Mouse (Mus musculus) monocyte, adult 5-6 weeks (primary cell): ENCODE measurements around the gene Senp7. TPM values are rescaled to one million over a fixed set of nuclear protein-coding genes. Genes with fewer than 3 reads are reported as not detected.
A peak's percentile ranks its signal among the peaks of the same experiment; 100 is the strongest.
"Not testable (repeated sequence)": the region's sequence is repeated elsewhere in the genome, so short reads cannot be mapped to it uniquely, and the experiment has no call there.

ENCODE experiments used
- ATAC-seq: fragments of 153-309, 156-312 bp; replicated peaks from 2 replicates; pipeline ENCODE4 v1.8.0; 2017; ENCODE audit warnings: mild to moderate bottlenecking; ENCODE audit not compliant: low TSS enrichment, insufficient number of reproducible peaks, severe bottlenecking, poor library complexity, low FRiP score
- total RNA-seq: library from RNA; stranded (forward); fragments of 200-1000, 200-491, 200-594 nt; gene quantifications from 3 replicates; pipeline ENCODE4 v1.2.3, GENCODE M21; 2017

The Senp7 gene
- total RNA-seq, 1 experiment from 2014 or later: 30.8 TPM

- no peak for ATAC-seq
Observed at GRCm38 (mm10) chr16:56062981-56063380, 14.8 kb downstream of the Senp7 start.

DNA sequence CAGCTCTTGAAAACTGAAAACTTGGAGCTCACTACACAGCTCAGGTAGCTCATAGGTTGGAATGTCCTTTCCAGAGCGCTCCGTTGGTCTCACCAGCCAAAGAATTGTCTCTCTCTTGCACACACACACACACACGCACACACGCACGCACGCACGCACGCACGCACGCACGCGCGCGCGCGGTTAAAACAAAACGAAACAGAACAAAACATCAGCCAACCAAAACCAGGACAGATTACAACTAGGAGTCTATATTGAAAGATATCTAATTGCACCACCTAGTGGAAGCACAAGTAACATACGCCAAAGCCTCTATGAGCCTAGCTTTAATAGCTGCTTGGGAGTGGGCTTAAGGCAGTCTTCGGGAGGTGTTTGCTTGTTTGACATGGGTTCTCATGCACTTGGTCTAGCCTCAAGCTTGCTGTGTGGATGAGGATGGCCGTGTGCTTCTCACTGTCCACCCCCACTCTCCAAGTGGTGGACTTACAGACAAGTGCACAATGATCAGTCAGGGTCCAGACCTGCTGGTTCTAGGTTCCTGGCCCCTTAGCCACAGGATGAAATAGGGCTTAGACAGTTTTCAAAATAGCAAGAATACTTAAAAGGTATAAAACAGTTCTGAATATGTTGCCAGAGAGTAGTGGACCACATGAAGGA is 16.3 kb downstream of the Senp7 start:
- ATAC-seq: peak; percentile 87

GRCm38 (mm10) chr16:56066113-56066512 is 18.0 kb downstream of the Senp7 start:
- no peak for ATAC-seq

- no peak for ATAC-seq
Observed at GRCm38 (mm10) chr16:56068523-56069070, 20.5 kb downstream of the Senp7 start.

DNA sequence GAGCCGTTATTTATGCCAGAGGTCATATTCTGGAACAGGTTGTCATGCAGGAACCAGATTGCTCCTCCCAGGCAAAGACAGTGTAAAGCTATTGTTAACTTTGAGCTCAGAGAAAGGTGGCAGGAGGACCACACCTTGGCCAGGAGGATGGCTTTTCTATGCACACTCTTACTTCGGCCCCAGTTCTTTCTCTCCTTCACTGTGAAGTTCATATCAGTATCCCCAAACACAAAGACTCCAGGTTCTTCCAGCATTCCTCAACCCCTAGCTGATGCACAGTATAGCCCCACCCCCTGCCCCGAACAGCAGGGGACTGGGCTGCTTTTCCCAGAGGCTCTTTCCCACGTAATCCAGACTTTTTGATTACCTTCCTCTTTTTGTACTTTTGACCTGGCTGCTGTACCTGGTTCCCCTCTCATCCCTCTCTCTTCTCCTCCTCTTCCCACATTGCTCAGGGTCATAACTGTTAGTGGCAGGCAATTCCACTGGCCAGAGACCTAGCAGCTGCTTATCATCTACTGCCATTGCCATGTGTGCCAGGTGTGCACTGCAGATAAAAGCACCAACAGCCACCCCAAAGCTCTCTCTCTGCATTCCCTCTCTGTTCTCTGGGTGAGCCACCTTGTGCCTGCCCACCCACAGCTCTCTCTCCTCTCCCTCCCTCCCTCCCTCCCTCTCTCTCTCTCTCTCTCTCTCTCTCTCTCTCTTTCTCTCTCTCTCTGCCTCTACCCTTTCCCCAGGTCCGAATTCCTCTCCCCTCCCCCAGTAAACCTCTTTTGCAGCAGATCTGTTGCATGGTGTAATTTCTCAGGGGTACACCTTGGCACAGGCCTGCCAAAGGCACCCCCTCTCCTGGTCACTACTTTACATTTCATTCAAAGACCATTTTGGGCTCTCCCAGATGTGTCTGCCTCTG is 23.4 kb downstream of the Senp7 start:
- no peak for ATAC-seq

GRCm38 (mm10) chr16:56072533-56072932 is 24.4 kb downstream of the Senp7 start:
- ATAC-seq: no peak

DNA sequence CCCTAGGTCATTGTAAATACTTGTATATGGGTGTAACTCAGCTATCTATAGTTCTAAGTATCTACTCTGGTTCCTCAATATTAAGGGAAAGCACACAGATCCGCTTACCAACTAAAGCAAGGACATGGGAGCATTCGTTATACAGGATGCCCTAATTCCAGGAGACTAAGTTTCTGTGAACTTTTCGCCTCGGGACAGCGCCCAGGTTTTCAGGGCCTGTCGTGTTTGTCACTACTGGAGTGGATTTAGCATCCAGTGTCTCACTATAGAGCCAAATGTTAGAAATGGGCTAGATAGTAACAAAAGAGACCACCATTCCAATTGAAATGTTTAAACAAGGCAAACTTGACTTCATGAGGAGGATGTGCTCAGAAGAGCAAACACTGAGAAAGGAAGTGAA is 25.0 kb downstream of the Senp7 start:
- ATAC-seq: not testable (repeated sequence)

DNA sequence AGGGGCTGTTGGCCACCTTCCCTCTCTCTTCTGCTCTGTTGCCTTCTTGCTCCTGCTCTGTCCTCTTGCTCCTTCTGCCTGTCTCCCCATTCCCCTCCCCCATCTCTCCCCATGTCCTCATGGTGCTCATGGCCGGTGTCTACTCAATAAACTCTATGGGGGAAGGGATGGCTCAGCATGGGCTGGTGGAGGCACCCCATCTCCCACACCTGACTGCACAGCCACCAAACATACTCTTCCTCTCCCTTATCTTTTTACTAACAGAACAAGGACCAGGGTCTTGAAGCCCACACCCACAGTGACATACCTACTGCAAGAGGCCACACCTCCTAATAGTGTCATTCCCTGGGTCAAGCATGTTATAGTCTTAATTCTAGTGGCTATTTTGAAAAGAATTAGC is 26.0 kb downstream of the Senp7 start:
- ATAC-seq: no peak

- no peak for ATAC-seq
Observed at GRCm38 (mm10) chr16:56074565-56074964, 26.4 kb downstream of the Senp7 start.

DNA sequence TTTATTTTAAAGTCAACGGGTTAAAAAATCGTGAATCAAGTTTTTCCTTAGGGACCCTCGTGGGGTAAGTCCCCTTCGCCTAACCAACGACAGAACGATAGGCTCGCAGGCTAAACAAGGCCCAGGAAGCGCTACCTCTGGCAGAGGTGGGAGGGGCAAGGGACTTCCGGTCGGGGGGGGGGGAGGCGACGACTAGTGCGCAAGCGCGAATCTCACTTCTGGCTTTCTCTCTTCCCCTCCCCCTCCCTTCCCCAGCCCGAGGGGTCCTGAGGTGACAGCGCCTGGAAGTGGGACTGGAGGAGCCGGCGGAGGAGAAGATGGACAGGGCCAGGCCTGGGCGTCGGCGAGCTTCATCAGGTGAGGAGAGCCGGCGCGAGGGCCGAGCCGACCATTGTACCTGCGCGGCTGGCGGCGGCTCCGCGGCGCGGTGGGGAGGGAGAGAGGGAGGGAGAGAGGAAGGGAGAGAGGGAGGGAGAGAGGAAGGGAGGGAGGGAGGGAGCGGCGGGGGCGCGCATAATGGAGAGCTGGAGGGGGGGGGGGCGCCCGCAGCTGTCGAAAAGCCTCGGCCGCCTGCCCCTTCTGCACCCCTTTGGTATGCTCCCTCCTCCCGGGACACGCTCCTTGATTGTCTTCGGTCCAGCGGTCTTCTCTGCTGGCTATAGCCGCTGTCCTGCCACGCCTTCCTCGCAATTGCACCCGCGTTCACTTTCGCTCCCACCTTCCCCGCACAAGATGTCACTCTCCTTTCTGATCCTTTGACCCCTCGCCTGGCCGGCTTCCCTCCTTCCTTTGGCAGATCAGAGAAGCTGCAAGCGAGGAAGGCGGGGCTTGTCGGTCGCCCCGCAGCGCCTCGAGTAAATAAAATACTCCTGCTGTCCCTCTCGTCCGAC is 27.3 kb downstream of the Senp7 start:
- ATAC-seq: peak; percentile 79

GRCm38 (mm10) chr16:56076121-56076869 is 28.2 kb downstream of the Senp7 start:
- no peak for ATAC-seq

DNA sequence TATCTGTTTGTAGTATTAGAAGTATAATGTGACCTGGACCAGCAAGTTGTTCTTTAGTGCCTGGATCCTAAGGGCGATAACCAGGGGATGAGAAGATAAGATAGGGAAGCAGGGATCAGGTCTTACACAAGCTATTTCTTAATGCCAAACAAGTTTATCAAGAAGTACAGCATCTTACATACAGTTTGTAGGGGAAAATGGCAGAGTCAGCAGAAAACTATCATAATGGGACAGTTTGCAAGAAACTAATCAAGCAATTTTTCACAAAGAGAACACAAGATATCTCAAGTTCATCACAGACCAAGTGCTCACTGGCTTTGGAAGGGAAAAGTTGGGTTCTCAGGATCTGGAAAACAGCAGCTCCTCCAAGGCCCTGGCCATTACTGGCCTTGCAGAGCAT is 31.3 kb downstream of the Senp7 start:
- no peak for ATAC-seq

DNA sequence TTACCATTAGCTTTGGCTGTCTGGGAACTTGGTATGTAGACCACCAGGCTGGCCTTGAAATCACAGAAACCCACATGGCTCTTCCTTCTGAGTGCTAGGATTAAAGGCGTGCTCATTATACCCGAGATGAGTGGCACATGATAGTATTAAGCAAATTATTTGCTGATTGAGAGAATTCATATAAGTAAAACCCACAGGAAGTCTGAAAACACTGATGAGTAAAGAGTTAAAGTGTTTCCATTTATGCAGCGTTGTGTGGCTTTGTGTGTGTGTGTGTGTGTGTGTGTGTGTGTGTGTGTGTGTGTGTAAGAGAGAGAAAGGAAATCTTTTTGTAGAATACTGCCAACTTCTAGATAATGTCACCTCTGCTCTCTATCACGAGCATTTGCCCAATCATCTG is 33.6 kb downstream of the Senp7 start:
- ATAC-seq: no peak

- no peak for ATAC-seq
Observed at GRCm38 (mm10) chr16:56086336-56086735, 38.2 kb downstream of the Senp7 start.

- no peak for ATAC-seq
Observed at GRCm38 (mm10) chr16:56090385-56090784, 42.2 kb downstream of the Senp7 start.

DNA sequence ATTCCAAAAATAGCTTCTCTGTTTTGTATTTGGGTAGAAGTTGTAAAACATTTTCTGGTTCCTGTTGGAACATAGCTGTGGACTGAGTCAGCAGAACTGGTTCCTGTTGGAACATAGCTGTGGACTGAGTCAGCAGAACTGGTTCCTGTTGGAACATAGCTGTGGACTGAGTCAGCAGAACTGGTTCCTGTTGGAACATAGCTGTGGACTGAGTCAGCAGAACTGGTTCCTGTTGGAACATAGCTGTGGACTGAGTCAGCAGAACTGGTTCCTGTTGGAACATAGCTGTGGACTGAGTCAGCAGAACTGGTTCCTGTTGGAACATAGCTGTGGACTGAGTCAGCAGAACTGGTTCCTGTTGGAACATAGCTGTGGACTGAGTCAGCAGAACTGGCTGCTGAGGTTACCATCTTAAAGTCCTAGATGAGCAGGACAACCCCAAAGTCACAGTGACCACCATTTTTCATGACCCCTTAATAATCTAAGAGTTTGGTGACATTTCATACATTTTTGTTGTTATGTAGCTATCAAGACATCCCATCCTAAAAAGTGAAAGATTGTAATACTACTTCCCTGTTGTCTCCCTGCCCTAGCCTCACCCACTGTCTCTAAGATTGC is 48.4 kb downstream of the Senp7 start:
- not testable (repeated sequence) for ATAC-seq

DNA sequence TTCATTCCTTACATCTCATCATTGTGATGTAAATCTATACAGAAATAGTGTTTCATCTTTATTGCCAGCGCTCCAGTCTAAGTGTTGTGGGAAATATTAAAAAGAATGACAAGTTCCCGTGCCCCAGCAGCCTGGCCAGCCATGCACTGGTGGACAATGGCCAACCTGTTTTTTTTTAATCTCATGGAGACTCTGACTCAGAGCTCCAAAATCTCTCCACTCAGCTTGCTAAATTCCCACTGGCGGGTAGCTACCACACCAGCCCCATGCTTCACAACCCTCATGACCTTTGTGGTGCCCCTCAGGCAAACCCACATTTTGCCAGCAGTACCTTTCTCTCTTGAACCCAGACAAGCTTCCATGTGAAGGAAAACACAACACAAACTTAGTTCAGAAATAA is 67.6 kb downstream of the Senp7 start:
- no peak for ATAC-seq

DNA sequence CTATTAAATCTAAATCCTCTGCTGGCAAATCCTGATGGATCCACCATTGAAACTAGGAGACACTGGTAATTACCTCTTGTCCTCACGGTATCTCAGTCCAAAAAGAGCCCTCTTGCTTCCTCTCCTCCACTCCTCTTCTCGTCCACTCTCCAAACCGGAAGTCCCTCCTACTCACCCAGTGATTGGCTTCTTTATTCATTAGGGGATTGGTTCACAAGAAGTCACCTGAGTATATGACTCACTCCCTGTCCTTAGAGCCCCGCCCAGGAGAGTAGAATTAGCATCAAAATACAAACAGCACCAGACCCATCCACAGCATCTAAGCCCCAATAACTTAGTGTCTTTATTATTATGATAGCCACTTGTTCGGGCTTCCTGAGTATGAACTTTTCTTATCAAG is 68.0 kb downstream of the Senp7 start:
- ATAC-seq: no peak
